Mouse (Mus musculus) bone marrow macrophage, adult 2 months (primary cell): ENCODE measurements around the gene Gm48552. TPM values are rescaled to one million over a fixed set of nuclear protein-coding genes. Genes with fewer than 3 reads are reported as not detected.

ENCODE experiments used
- H3K27ac ChIP-seq: 2 replicates; pipeline ENCODE4 v1.5.1; 2012; ENCODE audit warnings: low read depth, low read length; ENCODE audit not compliant: insufficient read depth
- H3K4me1 ChIP-seq: 2 replicates; pipeline ENCODE4 v1.6.1; 2012; ENCODE audit warnings: low read length; ENCODE audit not compliant: control insufficient read depth, insufficient read depth
- H3K4me3 ChIP-seq: 2 replicates; pipeline ENCODE4 v1.5.1; 2012; ENCODE audit warnings: mild to moderate bottlenecking, low read length, moderate library complexity; ENCODE audit not compliant: insufficient read depth
- CTCF ChIP-seq: IDR thresholded peaks from 2 replicates; pipeline ENCODE4 v1.5.1; 2012; ENCODE audit warnings: low read depth, mild to moderate bottlenecking, low read length, moderate library complexity
- POLR2A ChIP-seq: IDR thresholded peaks from 2 replicates; pipeline ENCODE4 v1.6.1; 2012; ENCODE audit warnings: mild to moderate bottlenecking, low read depth, low read length, borderline replicate concordance
- polyA plus RNA-seq: library from polyadenylated mRNA; stranded (reverse); fragments of >200 nt; gene quantifications from 2 replicates; pipeline ENCODE4 v1.2.4, GENCODE M21; 2012; ENCODE audit not compliant: missing spikeins, insufficient read depth, insufficient read length

The Gm48552 gene
- polyA plus RNA-seq, 1 experiment = not detected

- H3K4me1 ChIP-seq = peaks cover 39% of the 10 kb centered on the region
- no peak for TF ChIP-seq CTCF
- TF ChIP-seq POLR2A = no peak
Observed at GRCm38 (mm10) chr10:81385603-81386306, 3.0 kb upstream of the Gm48552 start.

DNA sequence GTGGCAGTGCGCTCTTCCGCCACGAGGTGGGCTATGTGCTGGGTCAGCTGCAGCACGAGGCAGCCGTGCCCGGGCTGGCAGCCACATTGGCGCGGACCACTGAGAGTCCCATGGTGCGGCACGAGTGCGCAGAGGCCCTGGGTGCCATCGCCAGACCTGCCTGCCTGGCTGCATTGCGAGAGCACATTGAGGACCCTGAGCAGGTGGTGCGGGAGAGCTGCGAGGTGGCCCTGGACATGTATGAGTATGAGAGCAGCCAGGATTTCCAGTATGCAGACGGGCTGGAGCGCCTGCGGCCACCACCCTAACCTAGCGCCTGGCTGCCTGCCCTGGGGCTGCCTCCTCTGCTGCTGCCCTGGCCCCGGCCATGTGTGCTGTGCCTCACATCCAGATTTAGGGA lies 1.1 kb upstream of the Gm48552 start:
- Histone ChIP-seq H3K4me1 (peaks cover 29% of the 10 kb centered on the region), H3K27ac (no peak overlapping the region), H3K4me3 (no peak overlapping the region)
- TF ChIP-seq CTCF (no peak), POLR2A (no peak)

More at GRCm38 (mm10) chr10:81385603-81386306, 3.0 kb upstream of the Gm48552 start:
- Histone ChIP-seq H3K27ac (no peak overlapping the region), H3K4me3 (peak overlapping the region; percentile 92)

DNA sequence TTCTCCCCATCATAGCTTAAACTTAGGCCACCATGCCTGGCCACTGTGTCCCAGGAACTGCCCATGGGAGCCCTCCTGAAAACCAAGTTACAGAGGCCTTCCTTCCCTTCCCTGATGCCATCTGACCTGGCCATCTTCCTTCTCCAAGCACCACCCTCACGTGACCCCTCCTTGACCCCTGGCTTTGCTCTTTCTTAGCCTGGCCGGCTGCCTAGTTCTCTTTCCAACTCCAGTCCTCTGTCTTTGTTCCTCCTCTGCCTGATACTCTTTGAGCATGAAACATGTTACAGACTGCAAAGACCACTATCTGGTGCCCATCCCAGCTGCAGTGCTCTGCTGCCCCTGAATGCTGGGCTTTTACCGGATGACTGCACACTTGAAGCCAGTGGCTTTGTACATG lies 568 bp downstream of the Gm48552 start:
- Histone ChIP-seq H3K4me1 (peaks cover 29% of the 10 kb centered on the region), H3K27ac (peak overlapping the region; percentile 58), H3K4me3 (no peak overlapping the region)
- TF ChIP-seq POLR2A = no peak
- TF ChIP-seq CTCF = no peak

- H3K27ac ChIP-seq = peak overlapping the region; percentile 58
- no peak overlapping the region for H3K4me3 ChIP-seq
- TF ChIP-seq POLR2A (no peak), CTCF (peak; percentile 98)
- peaks cover 29% of the 10 kb centered on the region for H3K4me1 ChIP-seq
Observed at GRCm38 (mm10) chr10:81389801-81390677, 1.2 kb downstream of the Gm48552 start.

GRCm38 (mm10) chr10:81390678-81390965 lies 1.8 kb downstream of the Gm48552 start:
- no peak overlapping the region for H3K4me3 ChIP-seq
- TF ChIP-seq CTCF = no peak
- TF ChIP-seq POLR2A = no peak
- H3K4me1 ChIP-seq = peaks cover 24% of the 10 kb centered on the region
- no peak overlapping the region for H3K27ac ChIP-seq

DNA sequence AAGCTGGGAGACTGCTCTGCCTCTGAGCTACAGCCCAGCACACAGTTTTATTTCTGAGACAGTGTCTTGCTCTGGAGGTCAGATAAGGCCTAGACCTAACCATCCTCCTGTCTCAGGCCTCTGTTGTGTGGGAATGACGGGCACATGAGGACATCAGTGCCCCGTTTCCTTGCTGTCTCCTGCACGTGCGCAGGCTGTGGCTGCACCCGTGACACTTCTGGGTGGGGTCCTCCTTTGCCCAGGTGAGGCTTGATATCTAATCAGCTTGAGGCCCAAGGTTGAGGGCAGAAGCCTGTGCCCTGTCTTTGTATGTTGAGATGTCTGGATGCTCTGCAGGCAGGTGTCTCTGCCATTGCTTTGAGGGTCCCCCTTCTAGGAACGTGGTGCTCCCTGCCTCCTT lies 3.5 kb downstream of the Gm48552 start:
- TF ChIP-seq POLR2A = no peak
- no peak for TF ChIP-seq CTCF
- no peak overlapping the region for H3K27ac ChIP-seq

GRCm38 (mm10) chr10:81392781-81393185 lies 4.0 kb downstream of the Gm48552 start, which contains the start of gene Smim24:
Gene Smim24, plus strand, starts transcription at chr10:81393051.
- H3K27ac ChIP-seq = no peak within 1 kb of the TSS
- no peak within 1 kb of the TSS for H3K4me3 ChIP-seq
- peaks cover 21% of the 10 kb centered on the region for H3K4me1 ChIP-seq
- TF ChIP-seq POLR2A = no peak
- TF ChIP-seq CTCF = no peak

More for the DNA sequence above, 3.5 kb downstream of the Gm48552 start:
- Histone ChIP-seq H3K4me1 (peaks cover 21% of the 10 kb centered on the region), H3K4me3 (no peak overlapping the region)

- Histone ChIP-seq H3K27ac (no peak overlapping the region), H3K4me3 (no peak overlapping the region), H3K4me1 (peaks cover 18% of the 10 kb centered on the region)
- TF ChIP-seq POLR2A = no peak
- no peak for TF ChIP-seq CTCF
Observed at GRCm38 (mm10) chr10:81393456-81394063, 4.8 kb downstream of the Gm48552 start.

GRCm38 (mm10) chr10:81395127-81395526 lies 6.3 kb downstream of the Gm48552 start:
- TF ChIP-seq CTCF (peak; percentile 84), POLR2A (no peak)
- Histone ChIP-seq H3K27ac (no peak overlapping the region), H3K4me1 (peaks cover 4% of the 10 kb centered on the region), H3K4me3 (no peak overlapping the region)
